Mouse (Mus musculus): ENCODE data around the gene Ly6g6d.

DNA sequence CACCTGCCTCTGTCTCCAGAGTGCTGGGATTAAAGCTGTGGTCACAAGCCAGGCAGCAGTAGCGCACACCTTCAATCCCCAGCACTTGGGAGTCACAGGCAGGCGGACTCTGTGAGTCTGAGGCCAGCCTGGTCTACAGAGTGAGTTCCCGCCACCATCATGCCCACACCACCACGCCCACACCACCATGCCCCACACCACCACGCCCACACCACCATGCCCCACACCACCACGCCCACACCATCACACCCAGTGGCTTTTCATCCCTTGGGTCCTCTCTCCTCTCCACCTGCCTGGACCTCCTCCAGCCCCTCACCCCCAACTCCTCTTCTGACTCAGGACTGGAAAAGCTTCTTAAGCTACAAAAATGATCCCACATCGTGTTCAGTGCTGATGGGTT, 46.0 kb downstream of the Ly6g6d start:
- TF ChIP-seq CTCF (IDR thresholded peaks at IDR 0.05; ENCODE audit: insufficient read depth, low read depth, low read length) (no peak), POLR2A (IDR thresholded peaks at IDR 0.05; ENCODE audit: insufficient read depth, low read depth, low read length) (no peak)

Data from olfactory bulb, adult 2 months (tissue).